Comparison of ENCODE assay signal across 34 mouse cellular contexts in the genomic region with DNA sequence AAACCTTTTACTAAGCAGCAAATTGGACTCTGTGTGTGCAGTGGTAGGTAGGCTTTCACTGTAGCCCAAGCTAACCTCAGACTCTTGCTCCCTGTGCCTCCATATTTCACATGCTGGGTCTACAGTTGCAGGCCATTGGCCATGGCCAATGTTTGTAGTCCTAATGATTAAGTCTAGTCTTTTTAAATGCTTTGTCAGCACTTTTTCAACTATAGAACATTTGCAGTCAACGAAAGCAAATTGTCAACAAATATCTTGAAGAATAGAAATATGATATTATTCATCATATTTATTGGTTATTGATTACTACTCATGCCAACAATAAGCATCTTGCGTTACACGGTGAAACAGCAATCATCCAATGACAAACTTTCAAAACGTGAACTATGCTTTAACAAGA.
"Had no signal": no experiment of that assay in that cellular context is flagged by ENCODE, and none has a peak within 500 bp of the region (broad histone marks: within the 10 kb centered on the region; RNA-seq: fewer than 3 reads in every experiment).

No protein-coding gene starts in this region.

- H3K27ac ChIP-seq: heart, embryonic 13.5 days; heart, embryonic 15.5 days; hindbrain, embryonic 10.5 days; hindbrain, embryonic 12.5 days; hindbrain, embryonic 13.5 days; hindbrain, embryonic 14.5 days; hindbrain, embryonic 15.5 days; hindbrain, postnatal 0 days; intestine, embryonic 15.5 days; kidney, embryonic 15.5 days; kidney, postnatal 0 days; layer of hippocampus, adult 2 months; left cerebral cortex, adult 2 months had no signal

- H3K4me3 ChIP-seq: heart, embryonic 12.5 days; heart, embryonic 13.5 days; heart, embryonic 15.5 days; hindbrain, embryonic 10.5 days; hindbrain, embryonic 12.5 days; hindbrain, embryonic 13.5 days; hindbrain, embryonic 15.5 days; intestine, embryonic 15.5 days; kidney, embryonic 15.5 days; layer of hippocampus, adult 2 months; left cerebral cortex, adult 2 months had no signal

- H3K4me2 ChIP-seq: heart, embryonic 12.5 days; heart, embryonic 13.5 days; heart, embryonic 15.5 days; hindbrain, embryonic 12.5 days; hindbrain, embryonic 13.5 days; hindbrain, embryonic 14.5 days; hindbrain, embryonic 15.5 days; intestine, embryonic 15.5 days; kidney, embryonic 15.5 days had no signal

- ATAC-seq: hindbrain, embryonic 16.5 days; hindbrain, postnatal 0 days; inflammation-experienced regulatory T-cells, adult 6 months; intestine, embryonic 15.5 days; intestine, embryonic 16.5 days; intestine, postnatal 0 days had no signal

- H3K9me3 ChIP-seq: heart, embryonic 12.5 days; heart, embryonic 13.5 days; heart, embryonic 15.5 days; hindbrain, embryonic 10.5 days; hindbrain, embryonic 12.5 days; hindbrain, embryonic 13.5 days; hindbrain, embryonic 15.5 days; intestine, embryonic 15.5 days; kidney, embryonic 15.5 days had no signal

- H3K27me3 ChIP-seq: heart, embryonic 12.5 days; heart, embryonic 13.5 days; heart, embryonic 15.5 days; hindbrain, embryonic 12.5 days; hindbrain, embryonic 13.5 days; hindbrain, embryonic 15.5 days; intestine, embryonic 15.5 days; kidney, embryonic 15.5 days had no signal

- DNase-seq: heart, postnatal 10 days; heart, postnatal 14 days; heart, postnatal 36 days; heart, postnatal 4 days; kidney, adult 11 months; kidney, adult 18-20 months; kidney, adult 2 months; kidney, adult 8-10 months; kidney, adult 9 months; kidney, postnatal 10 days; kidney, postnatal 14 days; kidney, postnatal 25 days; kidney, postnatal 36 days; kidney, postnatal 4 days; layer of hippocampus, adult 9-11 months; layer of hippocampus, postnatal 36 days had no signal

- H3K4me1 ChIP-seq: heart, embryonic 12.5 days; heart, embryonic 13.5 days; heart, embryonic 15.5 days; hindbrain, embryonic 10.5 days; hindbrain, embryonic 12.5 days; hindbrain, embryonic 13.5 days; hindbrain, embryonic 15.5 days; intestine, embryonic 15.5 days; kidney, embryonic 15.5 days had no signal

- H3K9ac ChIP-seq: heart, embryonic 12.5 days; heart, embryonic 13.5 days; heart, embryonic 15.5 days; hindbrain, embryonic 12.5 days; hindbrain, embryonic 13.5 days; hindbrain, embryonic 14.5 days; hindbrain, embryonic 15.5 days; intestine, embryonic 15.5 days; kidney, embryonic 15.5 days had no signal

- H3K36me3 ChIP-seq: heart, embryonic 12.5 days; heart, embryonic 13.5 days; heart, embryonic 15.5 days; hindbrain, embryonic 10.5 days; hindbrain, embryonic 12.5 days; hindbrain, embryonic 13.5 days; hindbrain, embryonic 15.5 days; intestine, embryonic 15.5 days; kidney, embryonic 15.5 days had no signal
